Mouse (Mus musculus) telencephalon, adult 2 months (tissue): ENCODE data around the gene Jph3.
A peak's percentile ranks its signal among the peaks of the same experiment; 100 is the strongest.

Experiments used
- DNase-seq: peaks from one replicate; pipeline ENCODE4 v3.0.0-alpha.2; 2011; ENCODE audit warnings: low read depth, low spot score

Gene Jph3

DNA sequence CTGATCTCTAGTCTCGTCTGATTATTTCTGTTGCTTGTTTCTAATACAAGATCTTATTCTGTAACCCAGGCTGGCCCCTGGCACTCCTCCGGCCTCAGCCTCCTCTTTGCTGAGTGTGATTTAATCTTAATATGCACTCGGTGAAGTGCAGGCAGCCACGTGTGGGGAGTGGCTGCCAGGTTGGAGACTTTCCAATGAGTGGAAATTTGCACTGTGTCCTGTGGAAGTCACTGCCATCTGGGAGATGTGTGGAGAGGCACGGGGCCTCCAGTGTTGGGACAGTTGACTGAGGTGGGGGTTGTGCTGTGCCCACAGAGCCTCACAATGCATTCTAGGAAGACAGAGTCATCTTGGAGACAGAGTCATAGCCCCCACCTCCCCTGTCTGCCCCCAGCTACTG is 53.1 kb downstream of the Jph3 start:
- no peak for DNase-seq

DNA sequence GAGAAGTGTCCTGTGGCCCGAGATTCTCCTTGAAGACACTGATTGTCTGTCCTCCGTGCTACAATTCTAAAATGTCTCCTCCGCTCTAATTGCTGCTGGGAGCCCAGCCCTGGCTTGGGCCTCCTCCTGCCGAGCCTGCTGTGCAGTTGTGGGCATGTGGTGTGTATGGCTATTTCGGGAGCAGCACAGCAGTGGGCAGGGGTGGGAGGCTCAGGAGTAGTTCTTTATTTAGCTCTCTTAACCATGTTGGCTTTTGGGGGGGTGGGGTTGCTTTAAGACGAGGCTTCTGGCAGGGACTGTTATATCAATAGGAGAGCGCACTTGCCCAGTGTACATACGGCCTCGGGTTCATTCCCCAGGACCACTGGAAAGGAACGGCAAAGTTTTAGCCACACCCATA is 57.1 kb downstream of the Jph3 start:
- DNase-seq: peak; percentile 73

DNA sequence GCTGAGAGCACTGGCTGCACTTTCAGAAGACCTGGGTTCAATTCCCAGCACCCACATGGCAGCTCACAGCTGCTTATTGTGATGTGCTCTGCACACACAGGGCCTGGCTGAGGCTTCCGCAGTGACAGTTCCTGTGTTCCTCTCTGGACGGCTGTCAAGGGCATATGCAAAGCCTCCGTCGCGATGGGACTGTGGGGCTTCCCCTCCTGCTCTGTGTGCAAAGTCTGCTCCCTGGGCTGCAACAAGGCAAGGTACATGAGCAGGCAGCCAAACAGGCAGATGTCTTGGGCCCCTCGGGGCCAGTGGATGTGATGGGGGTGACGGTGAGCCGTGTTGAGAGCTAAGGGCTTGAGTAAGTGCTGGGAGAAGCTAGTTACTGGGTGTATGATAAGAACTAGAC is 59.4 kb downstream of the Jph3 start:
- no peak for DNase-seq

DNA sequence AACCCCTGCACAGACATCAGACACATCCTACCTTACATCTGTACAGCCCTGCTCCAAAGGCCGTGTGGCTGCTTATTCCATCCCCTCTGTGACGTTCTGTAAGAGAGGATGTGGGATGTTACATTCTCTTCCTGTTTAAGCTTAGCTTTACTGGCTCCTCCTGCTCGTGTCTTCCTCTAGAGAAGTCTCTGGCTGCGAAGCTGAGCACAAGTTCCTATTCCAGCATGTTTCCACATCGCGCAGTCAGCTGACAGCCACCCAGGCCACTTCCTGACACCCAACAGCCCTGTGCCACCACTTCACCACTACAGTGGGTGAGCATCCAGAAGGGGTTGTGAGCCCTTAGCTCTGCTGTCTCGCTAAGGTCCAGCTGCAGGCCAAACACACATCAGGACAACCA is 62.7 kb downstream of the Jph3 start:
- DNase-seq: no peak

DNA sequence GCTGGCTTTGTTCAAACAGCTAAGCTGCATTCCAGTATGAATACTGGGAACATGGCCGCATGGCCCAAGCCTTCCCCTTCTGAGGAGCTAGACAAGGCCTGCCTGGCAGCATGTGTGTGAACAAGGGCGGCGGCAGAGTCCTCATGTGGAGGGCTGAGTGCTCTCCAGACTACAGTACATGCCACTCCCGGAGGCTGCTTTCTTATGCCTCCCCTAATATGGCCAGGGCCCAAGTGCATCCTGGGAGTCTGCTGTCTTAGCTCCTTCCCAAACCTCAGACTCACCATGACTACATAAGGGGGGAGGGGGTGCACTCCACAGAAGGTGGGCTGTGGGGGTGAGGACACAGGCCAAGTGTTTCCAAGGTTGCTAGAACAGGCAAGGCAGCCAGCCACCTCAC is 63.2 kb downstream of the Jph3 start:
- DNase-seq: no peak

DNA sequence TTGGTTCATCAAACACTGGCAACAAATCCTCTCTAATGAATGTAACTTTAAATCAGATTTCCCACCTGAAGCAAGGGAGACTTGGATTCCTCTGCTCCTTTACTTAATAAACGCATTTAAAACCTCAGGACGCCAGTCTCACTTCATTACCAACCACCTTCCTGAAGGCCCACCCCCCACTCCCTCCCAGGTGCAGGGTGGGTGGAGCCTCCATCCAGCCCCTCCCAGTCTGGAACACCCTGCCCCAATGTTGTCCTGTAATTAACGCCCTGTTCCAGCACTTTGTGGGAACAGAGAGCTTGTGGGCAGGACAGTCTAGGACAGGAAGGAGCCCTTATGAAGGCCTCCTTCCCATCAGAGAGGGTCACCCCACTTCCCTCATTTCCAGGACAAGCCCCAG is 64.7 kb downstream of the Jph3 start:
- DNase-seq: no peak

DNA sequence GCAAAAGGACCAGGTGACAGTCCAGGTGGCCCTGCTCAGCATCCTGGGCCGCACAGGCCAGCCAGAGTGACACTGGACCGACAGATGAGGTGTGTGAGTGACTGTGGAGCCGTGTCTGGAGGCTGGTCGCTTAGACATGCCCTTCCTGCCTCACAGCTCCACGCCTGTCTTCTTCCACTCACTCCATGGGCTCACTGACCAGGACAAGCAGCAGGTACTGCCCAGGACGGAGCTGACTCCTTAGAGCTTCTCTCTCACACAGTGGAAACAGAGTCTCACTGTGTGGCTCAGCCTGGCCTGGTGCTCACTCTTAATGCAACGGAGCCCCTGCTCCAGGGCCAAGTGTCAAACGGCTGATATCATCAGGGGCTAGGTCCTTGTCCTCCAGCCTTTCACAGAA is 66.0 kb downstream of the Jph3 start:
- DNase-seq: no peak

DNA sequence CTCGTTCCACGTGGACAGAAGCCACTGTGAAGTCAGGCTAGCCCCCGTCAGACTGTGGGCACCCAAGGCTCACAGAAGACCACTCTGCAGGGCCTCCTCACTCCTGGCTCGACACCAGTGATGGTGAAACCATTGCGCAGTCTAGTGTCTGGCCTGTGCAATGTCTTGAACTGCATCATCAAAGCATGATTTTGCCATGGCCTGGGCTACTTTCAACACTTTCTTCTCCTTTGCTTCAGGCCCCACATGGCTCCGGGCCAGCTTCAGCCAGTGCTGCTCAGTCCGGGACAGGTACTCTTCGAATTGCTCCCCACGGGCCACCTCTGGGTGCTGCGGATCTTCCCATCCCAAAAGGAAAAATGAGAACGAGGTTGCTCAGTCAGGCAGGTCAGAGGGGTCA is 67.0 kb downstream of the Jph3 start:
- no peak for DNase-seq

DNA sequence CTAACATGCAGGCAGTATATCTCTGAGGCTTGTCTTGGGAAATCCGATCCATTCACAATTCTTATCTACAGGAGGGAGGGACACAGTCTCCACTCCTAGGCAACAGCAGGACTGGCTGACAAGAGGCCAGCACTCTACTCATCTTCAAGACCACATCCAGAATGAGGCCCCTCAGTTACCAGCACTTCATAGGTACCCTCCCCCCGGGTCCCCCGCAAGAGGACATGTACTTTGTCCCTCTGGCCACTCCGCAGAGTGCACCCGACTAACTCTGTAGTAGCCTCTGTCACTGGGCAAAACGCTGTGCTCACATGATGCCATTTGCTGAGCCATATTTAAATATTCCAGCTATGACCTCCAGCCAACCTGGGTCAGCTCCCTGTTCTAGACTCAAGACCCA is 69.0 kb downstream of the Jph3 start:
- no peak for DNase-seq

DNA sequence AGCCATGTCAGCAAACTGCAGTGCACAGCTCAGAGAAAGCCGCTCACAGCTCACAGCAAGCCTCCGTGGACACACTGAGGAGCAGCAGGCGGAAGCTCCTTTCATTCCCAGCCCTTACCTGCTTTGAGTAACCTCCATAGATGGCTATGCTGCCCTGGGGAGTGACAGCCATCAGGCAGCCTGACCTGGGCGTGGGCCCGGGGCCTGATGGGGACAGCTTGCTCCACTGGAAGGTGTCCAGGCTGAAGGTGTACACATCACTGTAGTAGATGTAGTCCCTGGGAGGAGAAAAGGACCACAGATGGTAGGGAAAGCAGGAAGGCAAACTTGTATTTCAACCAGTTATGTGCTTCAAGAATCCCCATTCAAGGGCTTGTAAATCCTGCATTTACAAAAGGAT is 75.4 kb downstream of the Jph3 start:
- no peak for DNase-seq

DNA sequence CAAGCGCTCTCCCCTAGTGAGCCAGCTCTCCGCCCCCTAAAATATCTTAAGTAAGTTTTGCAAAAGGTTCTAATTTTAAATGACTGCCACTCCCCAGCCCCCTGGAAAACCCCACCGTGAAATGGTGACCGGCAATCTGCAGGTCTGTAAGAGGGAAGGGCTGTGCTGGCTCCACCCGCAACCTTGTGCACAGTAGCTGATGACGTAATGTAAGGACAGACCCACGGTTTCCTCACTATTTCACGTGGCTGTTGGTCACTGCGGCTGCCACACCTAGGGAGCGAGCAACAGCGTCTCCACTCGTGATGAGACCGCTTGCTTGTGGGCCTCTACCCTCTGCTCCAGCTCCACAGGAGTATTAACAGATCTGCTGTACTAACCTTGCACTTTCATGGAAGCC is 76.7 kb downstream of the Jph3 start:
- DNase-seq: no peak

DNA sequence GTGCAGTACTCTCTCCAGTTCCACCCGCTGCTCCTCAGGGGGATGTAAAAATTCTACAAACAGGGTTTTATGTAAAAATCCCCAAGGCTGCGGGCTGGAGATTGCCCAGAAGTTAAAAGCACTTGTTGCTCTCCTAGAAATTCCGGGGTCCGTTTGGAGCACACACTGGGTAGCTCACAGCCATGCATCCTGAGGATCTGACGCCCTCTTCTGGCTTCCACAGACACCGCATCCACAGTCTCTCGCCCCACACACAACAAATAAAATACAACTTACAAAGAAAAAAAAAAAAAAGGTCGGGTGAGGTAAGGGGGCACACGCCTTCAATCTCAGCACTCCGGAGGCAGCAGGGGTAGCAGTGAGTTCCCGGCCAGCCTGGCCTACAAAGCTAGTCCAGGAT is 78.6 kb downstream of the Jph3 start:
- no peak for DNase-seq

DNA sequence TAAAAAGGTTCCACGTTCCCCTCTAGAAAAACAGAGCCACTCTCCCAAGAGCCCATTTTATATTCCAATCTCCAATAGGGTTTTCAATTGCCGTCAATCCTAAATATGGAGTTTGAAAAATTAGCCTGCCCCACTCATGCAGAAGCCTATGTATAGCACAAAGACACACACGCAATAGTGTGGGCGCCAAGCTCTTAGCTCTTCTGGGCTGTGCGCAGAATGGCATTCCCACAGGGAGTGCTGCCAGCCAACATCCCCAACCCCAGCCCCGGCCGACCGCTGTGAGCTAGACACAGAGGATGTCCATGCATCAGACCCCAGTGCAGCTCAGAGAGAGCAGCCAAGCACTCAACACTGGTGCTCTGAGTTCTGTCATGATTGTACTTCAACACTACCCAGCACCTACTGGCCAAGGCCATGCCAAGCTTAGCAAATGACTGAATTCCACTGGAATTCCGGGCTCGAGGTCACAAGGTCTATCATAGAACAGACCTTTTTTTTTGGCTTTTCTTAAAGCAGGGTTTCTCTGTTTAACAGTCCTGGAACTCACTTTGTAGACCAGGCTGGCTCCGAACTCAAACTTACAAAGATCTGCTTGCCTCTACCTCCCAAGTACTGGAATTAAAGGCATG is 80.2 kb downstream of the Jph3 start:
- DNase-seq: peak; percentile 86

DNA sequence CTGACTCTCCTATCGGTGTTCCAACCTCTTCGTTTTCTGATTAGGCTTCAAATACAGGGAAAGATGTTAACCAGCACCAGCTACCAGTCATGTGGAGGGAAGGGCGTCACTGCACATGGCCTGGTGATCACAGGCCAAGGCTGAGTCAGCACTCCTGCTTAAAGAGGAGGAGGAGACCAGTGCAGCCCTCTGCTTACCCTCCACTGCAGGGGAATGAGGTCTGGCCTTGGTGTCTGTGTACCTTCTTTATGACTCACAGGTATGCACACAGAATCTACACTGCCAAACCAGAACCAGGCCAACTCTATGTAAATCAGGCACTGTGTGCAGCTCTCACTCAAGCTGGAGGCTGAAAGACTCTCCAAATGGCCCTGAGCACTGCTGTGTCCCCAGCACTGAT is 82.1 kb downstream of the Jph3 start:
- no peak for DNase-seq

DNA sequence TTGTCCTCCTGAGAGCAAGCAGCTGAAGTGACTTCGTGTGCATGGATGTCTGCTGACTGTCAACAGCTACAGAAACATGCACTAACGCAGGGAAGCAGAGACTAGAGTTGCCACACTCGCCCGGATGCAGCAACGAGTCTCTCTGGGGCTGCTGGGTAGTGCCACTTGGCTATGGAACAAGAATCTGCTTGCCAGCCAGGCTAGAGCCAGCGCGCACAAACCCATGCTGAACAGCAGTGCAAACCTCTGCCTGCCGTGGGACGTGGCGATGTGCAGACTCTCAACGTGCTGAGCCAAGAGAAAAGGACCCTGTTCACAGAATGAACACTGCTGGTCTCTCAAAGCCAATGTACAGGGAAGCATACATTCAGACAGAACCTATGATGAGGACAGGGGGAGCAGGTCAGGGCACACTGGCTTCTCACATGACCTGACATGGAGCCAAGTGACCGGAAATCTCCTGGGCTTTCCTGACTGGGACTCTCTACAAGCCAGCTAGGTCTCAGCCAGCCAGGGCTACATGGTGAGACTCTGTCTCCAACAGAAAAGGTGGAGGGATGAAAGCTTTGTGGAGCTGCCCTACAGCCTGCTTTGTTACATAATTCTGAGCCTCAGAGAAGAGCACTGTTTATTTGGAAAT is 82.6 kb downstream of the Jph3 start:
- DNase-seq: no peak

DNA sequence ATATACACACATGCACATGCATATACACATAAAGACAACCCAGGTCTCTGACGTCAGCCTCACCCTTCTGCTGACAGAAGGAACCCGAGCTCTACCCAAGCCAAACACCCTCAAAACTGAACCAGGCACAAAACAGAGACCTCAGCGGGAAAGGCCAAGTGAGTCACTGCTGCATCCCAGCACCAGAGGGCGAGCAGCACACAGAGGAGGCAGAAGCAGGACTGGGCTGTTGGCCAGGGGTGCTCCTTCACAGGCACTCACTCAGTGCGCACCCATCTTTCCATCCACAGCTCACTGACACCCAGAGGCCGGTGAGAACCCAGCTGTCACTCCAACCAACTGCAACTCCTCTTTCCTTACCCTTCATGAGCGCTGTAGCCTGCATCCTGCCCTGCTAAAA is 88.8 kb downstream of the Jph3 start:
- peak; percentile 13 for DNase-seq

DNA sequence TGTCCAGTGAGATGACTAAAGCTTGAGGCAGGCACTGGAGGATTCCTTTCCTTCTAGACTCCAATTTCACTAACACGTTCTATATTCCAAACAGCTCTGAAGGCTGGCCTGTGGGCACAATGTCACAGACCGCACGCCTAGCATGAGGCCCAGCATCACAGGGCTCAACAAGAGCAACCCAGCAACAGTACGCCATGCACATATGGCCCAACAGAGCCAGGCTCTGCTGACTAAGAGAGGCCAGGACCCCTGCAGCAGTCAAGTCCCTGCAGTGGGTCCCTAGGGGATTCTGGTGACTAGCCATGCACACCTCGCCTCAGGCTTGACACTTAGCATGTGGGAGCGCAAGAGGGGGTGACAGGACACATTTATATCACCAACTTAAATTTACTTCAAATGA is 91.4 kb downstream of the Jph3 start:
- DNase-seq: no peak

DNA sequence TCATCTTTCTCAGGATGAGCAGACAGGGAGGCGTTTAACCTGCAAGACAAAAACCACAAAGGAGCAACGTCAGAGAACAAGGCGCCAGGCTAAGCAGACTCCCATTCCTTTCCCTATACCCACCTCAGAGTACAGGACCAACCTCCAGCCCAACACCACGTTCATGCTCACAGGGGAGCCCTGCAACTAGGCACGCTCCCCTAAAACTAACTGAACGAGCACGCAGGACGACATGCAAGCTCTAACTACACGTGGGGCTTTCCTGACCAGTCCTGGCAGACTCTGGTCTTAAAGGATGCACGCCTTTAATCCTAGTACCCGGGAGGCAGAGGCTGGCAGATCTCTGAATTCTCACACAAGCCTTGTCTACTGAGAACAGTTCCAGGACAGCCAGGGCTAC is 91.9 kb downstream of the Jph3 start:
- DNase-seq: no peak

DNA sequence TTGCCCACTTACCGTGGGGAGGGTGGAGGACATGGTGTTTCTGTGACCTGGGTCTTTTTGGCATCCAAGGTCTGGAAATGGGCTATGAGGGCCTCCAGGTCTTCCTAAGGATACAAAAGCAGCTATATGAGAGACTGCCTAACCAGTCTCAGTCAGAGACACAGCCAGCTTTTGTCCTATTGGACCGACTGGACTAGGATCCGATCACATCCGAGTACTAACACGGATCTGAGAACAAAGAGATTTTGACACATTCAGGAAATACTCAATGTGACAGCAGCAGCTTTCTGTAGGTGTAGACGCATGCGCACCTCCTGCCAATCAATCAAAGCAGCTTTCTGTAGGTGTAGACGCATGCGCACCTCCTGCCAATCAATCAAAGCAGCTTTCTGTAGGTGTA is 92.3 kb downstream of the Jph3 start:
- DNase-seq: no peak

DNA sequence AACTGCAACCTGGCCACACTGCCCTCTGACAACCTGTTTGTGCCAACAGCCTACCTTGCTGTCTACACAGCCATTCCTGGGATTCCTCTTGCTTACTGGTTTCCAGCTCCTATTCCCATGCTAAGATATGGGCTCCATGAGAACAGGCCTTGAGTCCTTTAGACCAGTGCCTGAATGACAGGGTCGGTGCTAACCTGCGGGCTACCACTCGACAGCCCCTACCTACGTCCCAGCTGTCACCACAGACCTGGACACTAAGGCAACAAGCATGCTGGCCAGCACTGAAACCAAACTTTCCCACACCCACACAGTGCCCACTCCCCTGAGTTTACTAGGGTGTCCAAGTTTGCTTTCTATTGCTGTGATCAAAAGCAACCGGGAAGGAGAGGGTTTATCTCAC is 98.3 kb downstream of the Jph3 start:
- DNase-seq: no peak

DNA sequence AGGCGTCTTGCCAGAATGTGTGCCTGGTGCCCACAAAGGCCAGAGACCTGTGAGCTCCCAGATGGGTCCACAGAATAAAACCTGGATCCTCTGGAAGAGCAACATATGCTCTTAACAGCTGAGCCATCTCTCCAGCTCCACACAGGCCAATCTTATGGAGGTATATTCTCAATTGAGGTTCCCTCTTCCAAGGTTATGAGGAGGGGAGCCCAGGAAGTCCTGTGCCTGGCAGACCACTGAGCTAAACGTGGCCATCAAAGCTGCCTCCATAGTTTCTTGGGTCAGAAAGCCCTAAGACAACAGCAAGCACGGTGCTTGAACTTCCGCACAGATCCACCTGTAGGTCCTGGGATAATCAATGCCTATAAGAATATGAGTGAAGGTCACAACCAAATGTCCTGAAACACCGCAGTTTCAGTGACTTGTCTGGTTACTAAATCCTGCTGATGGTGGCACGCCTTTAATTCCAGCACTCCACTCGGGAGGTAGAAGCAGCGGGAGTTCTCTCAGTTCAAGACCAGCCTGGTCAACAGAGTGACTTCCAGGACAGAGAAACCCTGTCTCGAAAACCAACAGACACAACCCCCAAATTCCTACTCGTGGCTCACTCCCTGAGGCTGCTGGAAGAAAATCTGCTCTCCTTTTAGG is 99.1 kb downstream of the Jph3 start:
- DNase-seq: no peak

DNA sequence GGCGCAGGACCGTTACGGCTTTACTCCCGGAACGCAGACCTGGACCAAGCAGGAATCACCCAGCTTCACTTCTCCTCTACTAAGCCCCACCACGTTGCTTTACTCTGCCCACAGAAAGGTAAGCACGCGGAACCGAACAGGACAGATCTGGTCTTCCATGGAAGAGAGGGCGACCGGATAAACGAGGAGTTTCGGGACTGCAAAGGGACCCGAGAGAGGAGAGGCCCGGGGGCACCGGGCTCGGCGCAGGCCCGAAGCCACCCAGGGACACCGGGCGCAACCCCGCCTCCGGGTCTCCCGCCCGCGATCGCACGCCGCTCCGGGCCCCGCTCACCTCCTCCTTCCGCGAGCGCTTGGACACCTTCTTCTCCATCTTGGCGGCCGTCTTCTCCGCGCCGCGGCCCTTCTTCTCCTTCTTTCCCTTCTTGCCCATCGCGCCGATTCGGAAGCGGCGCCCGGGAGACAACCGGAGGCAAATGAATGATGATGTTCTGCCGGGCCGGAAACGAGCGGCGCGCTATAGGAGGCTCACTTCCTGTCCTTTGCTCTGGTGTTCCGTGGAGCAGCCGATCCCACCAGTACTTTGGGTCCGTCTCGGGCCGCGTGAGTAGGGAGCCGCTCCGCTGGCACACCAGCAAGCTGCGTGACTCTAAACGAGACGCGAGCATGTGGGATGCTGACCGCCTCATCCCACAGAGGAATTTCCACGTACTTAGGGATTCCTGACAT is 99.8 kb downstream of the Jph3 start, which contains the start of gene Klhdc4:
TSS of gene Klhdc4 (minus strand) at position 522 of the 729 bp plus-strand sequence.
- DNase-seq: peak; percentile 90
